Mouse (Mus musculus): ENCODE results near the gene Nploc4.
"Not testable (repeated sequence)": the region's sequence is repeated elsewhere in the genome, so short reads cannot be mapped to it uniquely, and the experiment has no call there.

The Nploc4 gene

DNA sequence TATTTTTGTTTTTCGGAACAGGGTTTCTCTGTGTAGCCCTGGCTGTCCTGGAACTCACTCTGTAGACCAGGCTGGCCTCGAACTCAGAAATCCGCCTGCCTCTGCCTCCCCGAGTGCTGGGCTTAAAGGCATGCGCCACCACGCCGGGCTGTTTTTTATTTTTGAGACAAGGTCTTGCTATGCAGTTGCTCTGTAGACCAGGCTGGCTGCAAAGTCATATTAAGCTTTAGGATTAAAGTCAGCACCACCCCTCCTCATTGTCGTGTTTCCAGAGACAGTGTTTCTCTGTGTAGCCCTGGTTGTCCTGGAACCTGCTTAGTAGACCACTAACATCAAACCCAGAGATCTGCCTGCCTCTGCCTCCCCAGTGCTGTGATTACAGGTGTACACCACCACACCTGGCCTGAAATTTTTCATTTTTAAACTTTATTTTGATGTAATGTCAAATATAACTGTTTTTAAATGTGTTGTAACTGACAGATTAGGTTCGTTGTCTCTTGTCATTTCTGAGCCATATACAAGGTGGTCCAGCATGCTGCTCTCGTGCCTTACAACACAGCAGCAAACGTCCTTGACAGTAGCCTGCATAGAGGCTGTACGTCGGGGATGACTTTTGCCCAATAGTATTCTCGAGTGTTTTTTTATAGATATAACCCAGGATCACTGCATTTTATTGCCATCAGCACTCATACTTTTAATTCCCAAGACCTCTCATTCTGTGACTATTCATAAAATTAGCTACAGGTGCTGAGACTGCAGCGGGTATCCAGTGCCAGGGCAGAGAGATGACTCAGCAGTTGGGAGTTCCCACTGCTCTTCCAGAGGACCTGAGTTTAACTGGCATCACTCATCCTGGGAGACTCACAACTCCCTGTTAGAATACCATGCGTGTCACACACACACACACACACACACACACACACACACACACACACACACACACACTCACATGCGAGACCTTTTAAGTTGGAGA, 82.9 kb downstream of the Nploc4 start:
- peak; percentile 55 for DNase-seq (ENCODE audit: low read depth)

DNA sequence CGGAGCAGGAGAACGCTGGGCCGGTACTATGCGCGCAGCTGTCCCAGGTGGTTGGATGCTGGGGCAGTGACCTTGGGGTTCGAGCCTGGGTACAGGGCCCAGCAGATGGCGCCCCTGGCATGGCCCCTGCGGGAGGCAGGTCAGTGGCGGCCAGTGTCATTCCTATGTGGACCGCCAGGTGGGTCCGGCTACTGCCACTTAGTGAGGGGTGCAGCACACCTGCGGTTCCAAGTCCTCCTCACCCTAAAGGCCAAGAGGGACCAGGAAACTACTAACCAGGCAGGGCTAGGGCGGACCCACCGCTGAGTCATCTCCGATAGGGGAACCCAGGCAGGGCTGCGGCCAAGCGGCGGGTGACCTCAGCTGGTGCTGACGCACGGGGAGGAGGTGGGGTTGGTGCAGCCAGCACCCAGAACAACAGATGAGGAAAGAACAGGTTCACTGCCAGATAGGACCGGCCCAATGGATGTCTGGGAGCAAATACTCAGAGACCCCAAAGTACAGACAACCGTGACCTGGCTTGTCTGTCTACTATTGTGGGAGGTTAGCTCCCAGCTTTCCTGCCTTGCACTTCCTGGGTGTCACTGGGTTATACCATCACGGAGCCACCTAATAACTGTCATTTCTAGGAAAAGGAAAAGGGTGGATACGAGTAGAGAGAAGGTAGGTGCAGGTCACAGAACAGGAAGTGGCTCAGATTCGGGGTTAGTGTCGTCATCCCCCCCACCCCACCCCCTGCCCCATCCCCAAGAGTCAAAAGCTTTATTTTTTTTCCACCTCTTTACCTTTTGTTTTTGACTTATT, 83.8 kb downstream of the Nploc4 start:
- peak; percentile 85 for DNase-seq (ENCODE audit: low read depth)

GRCm38 (mm10) chr11:120352571-120353290, 84.8 kb downstream of the Nploc4 start:
- DNase-seq (ENCODE audit: low read depth), result peak; percentile 57

DNA sequence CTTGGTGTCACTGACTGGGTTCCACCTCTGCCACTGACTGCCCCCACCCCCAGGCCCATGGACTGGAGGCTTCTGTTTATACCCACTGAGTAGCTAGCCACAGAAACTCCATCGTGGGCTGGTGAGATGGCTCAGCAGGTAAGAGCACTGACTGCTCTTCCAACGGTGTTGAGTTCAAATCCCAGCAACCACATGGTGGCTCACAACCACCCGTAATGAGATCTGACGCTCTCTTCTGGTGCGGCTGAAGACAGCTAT, 85.5 kb downstream of the Nploc4 start:
- not testable (repeated sequence) for DNase-seq (ENCODE audit: low read depth)

GRCm38 (mm10) chr11:120351250-120352092, 86.0 kb downstream of the Nploc4 start:
- no peak for DNase-seq (ENCODE audit: low read depth)

- DNase-seq (ENCODE audit: low read depth), result no peak
Measured at GRCm38 (mm10) chr11:120350711-120351110, 86.8 kb downstream of the Nploc4 start.

DNA sequence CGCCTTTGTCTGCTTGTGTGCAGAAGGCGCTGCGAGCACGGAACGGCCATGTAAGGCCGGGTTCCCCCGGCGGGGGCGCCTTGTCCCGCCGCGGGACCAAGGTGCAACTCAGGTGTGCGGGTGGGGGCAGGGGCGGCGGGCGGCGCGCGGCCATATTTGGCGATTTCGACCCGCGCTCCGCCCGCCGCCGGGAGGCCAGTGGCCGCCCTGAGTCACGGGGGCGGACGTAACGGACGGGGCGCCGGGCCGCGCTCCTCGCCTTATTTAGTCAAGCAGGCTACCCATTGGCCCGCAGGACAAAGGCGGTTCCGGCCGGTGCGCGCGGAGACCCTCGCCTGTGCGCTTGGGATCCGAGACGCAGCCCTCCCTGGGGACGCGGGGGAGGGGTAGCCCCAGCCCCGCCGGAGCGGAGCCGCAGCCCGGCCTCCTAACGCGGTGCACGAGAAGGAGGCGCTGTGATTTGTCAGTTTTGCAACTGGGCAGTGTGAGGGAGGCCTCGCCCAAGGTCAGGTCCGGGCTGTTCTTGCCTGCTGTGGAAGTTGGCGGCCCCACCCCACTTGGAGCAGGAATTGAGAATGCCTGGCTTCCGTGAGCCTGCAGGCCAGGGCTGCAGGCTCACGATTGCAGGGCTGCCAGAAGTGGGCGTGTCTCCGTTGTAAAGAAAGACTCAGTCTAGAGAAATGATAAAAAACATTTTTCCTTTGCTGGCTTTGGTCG, 87.4 kb downstream of the Nploc4 start:
- peak; percentile 83 for DNase-seq (ENCODE audit: low read depth)

DNA sequence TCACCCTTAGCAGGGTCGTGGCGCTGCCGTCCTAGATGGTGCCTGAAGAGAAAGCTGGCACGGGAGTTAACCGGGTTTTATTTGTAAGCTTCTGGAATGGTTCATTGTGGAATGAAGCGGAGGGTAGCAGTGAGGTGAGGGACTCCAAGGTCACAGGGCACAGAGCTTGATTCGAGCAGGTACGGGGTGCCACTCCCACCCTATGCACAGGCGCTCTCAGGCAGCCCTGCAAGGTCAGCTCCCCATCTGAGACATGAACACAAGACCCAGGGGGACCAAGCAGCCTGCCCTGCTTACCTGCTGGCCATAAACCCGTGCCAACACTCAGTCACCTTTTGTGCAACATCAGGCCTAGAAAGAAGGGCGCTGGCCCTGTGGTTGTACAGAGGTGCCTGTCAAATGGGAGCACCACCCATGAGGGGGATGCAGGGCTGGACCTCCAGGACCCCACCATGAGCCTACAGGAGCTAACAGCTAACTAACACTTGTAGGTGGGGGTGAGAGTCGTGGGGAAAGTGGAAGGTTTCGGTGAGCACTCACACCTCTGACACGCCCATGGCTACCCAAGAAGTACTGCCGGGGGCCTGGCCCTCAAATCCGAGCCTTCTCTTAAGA, 88.0 kb downstream of the Nploc4 start:
- no peak for DNase-seq (ENCODE audit: low read depth)

DNA sequence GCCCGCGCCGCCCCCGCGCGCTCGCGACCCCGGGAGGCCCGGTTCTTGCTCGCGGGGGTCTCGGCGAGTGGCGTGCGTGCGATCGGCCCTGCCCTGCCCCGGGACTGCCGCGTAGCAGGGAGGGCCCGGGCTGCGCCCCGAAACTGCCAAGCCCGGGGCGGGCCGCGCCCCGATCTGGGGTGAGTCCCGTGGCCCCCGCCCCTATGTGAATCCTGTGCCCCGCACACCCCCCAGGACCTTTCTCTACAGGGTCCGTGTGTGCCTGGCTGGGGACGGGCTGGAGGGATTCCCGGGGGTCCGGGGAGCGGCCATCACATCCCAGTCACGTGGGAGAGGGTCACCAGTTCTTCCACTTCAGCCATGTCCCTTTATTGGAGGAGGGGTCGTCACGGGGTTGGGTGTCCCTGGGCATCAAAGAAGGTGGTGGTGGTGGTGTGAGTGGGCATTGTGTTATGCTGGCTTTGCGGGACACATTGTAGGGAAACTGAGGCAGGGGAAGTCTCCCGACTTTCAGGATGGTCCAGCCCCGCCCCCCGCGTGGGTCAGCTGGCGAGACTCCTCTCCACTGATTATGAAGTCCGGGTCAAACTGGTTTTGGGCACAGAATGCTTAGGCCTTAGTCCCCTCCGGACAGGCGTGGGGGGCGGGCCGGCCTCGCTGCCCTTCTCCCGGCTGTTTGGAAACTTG, 88.7 kb downstream of the Nploc4 start:
- DNase-seq (ENCODE audit: low read depth), result no peak

DNA sequence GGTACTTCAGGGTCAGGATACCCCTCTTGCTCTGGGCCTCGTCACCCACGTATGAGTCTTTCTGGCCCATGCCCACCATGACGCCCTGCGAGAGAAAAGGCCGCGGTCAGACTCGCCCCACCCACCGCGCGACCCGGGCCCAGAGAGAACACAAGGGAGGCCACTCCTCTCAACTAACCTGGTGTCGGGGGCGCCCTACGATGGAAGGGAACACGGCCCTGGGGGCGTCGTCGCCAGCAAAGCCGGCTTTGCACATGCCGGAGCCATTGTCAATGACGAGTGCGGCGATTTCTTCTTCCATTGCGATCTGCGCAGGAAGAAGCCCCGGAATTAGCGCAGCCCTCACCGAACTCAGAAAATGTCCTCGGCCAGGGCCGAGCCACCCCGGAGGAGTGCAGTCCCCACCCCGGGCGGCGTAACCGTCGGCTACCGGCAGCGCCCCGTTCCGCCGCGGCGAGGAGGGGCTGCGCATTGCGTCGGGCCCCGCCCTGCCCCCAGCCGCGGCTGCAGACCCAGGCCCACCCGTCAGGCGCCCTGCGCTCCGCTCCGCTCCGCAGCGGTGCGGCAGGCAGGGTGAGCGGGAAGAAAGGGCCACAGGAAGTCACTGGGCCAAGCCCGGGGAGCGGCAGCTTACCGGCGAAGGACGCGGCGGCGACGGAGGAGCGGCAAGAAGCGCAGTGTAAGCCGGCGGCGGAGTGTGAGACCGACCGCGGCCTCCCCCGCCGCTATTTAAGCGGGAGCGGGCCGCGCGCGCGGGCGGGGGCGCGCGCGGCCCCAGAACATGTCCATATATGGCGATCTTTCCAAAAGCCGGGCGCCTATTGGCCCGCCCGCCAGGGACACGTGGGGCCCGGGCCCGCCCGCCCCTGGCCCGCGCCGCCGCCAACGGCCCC, 89.5 kb downstream of the Nploc4 start, which contains the start of gene Actg1:
TSS of gene Actg1 (minus strand) at position 752 of the 893 bp plus-strand sequence.
- DNase-seq (ENCODE audit: low read depth), result peak; percentile 87

DNA sequence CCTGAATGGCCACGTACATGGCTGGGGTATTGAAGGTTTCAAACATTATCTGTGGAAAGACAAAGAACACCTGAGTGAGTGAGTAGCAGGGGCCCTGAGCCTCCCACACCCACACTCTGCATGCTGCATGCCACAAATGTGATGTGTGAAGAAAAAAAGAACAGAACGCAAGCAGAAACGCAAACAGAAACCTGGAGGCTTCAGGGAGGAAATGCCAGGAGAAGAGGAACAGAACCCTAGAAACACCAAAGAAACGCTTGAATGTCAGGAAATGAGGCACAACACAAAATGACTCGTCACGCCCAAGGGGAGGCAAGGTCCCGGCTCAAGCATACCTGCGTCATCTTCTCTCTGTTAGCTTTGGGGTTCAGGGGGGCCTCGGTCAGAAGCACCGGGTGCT, 90.2 kb downstream of the Nploc4 start:
- peak; percentile 66 for DNase-seq (ENCODE audit: low read depth)

- DNase-seq (ENCODE audit: low read depth), result not testable (repeated sequence)
Measured at GRCm38 (mm10) chr11:120346383-120347034, 91.0 kb downstream of the Nploc4 start.

DNA sequence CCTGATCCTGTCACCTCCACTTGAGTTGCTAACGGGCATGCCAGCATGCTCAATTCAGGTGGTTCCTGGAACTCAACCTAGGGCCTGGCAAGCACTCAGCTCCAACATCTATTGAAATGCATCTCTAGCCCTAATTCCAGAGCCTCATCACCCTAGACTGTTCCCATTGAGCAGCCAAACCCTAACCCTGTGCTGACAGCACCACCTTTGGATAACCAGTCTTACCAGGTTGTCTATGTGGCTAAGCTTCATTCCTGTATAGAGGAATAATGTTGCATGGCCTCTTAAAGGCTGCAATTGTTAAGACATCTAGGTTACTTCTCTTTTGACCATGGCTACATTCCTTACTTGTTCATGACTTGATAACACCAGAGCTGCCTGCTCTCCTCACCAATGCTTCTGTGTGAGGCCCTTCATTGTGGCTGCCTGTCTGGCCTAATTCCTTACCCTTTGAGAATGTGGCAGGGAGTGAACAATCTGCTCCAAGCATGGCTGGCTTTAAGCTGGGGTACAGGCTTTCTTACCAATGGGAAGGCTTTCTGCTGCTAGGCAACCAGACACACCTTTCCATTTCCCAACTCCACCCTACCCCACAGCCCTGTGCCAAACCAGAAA, 92.3 kb downstream of the Nploc4 start:
- DNase-seq (ENCODE audit: low read depth), result no peak

DNA sequence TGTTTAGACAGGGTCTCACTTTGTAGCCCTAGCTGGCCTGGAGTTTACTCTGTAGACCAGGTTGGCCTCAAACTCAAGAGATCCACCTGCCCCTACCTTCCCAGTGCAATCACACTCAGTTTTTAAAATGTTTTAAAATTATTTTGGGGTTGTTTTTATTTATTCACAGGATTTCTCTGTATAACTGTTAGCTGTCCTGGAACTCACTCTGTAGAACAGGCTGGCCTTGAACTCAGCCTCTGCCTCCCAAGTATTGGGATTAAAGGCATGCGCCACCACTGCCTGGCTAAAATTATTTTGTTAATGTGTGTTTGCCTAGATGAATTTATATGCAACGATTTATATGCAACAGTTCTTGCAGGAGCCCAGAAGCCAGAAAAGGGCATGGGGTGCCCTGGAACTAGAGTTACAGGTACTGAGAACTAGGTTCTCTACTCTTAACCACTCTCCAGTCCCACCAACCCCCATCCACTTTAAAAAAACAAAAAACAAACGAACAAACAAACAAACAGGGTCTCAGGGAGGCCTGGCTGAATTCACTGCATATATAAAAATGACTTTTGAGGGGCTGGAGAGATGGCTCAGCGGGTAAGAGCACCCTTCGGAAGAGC, 93.1 kb downstream of the Nploc4 start:
- DNase-seq (ENCODE audit: low read depth), result no peak

- no peak for DNase-seq (ENCODE audit: low read depth)
Measured at GRCm38 (mm10) chr11:120343519-120344309, 93.8 kb downstream of the Nploc4 start.

GRCm38 (mm10) chr11:120342656-120343160, 94.8 kb downstream of the Nploc4 start:
- no peak for DNase-seq (ENCODE audit: low read depth)

Data from naive thymus-derived CD4-positive, alpha-beta T cell, adult 2 months (primary cell).